Mouse (Mus musculus): ENCODE results near the gene Gpr37l1.

Gpr37l1 gene

GRCm38 (mm10) chr1:135146946-135147701 is 20.4 kb downstream of the Gpr37l1 start:
- DNase-seq, result peak; percentile 76

DNA sequence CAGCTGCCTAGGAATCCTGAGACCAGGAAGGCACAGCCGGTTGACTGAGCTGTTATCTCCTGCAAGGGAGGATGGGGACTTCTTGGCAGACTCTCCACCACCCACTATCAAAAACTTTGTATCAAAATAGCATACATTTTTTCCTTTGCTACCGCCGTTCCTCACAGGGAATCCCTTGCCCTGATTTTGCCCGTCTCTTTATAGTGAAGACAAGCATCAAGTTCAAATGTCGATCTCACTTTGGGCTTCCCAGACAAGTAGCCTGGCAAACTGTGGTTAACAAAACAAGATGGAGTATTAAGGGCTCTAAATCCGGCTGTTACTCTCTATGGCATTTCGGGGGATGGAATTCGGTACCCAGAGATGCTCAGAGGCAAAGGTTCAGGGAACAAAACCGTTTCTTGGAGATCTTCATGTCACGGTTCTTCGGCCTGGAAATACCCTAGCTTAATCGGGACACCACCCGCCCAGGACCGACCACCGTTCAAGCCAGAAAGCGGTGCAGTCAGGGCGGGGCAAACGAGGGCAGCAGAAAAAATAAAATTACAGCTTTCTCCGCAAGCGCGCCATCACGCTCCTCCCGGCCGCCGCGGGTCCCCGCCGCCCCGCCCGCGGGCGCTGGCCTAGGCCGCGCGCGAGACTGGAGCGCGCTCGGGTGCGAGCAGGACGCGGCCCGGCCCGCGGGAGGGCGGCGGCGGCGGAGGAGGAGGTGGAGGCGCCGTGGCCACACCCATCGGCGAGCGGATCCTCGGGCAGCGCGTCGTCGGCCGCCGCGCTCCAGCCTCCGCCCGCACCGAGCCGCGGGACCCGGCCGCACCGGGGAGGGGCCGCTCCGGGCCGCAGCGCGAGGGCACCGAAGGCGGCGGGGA is 21.2 kb downstream of the Gpr37l1 start, which contains the start of gene Arl8a:
TSS of gene Arl8a (plus strand) at position 748 of the 869 bp plus-strand sequence.
- peak; percentile 90 for DNase-seq

DNA sequence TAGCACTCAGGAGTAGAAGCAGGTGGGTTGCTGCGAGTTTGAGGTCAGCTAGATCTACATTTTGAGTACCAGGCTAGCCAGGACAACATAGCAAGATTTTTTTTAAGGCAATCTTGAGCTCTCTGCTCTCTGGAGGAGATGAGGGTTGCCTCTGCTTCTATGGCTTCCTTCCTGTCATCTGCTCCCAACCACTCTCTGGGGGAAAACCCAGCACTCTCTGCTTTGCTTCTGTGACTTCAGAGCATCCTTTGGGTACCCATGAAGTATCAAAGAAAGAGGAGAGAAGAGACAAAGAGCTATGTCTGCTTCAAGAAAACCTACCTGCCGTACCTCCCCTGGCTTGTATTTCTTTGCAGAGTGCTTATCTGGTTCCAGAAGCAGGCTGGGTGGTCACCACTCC is 23.5 kb downstream of the Gpr37l1 start:
- DNase-seq, result no peak

DNA sequence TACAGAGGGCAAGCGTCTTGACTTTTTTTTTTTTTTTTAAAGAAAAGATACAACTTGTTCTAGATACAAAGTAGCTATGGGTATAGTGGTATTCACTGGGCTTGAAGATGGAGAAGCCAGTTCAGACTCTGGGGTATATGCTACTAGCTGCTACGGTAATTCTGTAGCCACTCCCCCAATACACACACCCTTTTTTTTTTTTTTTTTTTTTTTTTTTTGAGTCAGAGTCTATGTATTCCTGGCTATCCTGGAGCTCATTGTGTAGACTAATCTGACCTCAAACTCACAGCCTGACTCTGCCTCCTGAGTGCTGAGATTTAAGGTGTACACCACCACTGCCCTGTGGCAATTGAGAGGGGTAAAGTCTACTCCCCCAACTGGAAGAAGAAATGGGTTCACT is 25.0 kb downstream of the Gpr37l1 start:
- no peak for DNase-seq

DNA sequence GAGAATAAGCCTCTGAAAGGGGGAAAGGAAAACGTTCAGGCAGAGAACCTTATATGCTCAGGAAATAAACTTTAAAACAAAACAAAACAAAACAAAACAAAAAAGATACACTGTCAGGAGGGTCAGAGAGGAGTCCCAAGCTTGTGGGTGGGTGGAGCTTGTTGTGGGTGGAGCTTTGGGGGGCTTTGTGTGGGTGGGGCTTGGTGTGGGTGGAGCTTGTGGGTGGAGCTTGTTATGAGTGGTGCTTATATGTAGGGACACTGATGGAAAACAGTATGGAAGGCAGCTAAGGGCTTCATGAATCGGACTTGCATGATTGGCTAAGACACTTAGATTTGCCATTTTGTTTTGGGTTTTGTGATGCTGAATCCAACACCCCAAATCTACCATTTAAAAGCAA is 27.6 kb downstream of the Gpr37l1 start:
- peak; percentile 43 for DNase-seq

DNA sequence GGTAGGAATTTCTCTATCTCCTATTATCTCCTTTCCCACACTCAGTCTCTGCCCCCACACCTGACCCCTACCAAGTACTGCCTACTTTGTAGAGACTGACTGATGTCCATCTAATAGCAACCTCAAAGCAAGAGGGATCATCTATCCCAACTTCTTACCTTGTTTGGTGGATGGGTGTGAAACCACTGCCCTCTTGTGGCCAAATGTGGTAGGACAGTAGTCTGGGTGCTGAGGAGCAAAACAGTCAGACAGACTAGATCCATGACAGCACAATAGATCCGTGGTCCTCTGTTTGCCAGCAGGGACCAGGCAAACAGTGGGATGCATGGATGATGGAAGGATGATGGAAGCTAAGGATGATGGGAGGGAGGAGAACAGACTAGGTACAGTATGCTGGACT is 31.0 kb downstream of the Gpr37l1 start:
- peak; percentile 81 for DNase-seq

DNA sequence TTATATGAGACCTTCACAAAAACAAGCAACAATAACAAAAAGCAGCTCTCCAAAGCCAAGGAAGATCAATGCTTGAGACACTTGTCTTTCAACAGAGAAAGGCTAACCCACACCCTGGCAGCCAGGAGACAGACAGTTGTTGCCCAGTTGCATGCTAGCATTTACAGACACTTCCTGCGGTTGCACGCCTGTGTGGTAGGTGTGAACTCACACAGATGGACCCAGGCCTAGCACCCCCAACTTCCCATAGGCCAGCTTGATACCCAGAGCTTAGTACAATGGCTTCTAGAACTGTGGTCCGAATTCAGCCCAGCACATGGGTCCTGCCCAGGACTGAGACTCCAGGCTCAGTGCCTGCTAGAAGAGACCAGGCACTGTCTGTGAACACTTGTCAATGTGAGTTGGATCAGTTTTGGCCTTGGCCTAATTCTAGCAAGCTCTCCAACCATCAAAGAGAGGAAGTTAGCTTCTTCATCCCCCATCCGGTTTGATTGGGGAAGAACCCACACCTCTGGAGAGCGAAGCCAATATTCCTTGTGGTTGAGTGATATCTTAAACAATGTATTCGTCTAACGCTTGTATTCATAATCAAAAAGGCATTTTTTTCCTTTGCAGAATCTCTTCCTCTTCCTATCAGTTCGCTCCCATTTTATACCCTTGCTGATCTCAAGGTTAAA is 32.2 kb downstream of the Gpr37l1 start:
- DNase-seq, result no peak

DNA sequence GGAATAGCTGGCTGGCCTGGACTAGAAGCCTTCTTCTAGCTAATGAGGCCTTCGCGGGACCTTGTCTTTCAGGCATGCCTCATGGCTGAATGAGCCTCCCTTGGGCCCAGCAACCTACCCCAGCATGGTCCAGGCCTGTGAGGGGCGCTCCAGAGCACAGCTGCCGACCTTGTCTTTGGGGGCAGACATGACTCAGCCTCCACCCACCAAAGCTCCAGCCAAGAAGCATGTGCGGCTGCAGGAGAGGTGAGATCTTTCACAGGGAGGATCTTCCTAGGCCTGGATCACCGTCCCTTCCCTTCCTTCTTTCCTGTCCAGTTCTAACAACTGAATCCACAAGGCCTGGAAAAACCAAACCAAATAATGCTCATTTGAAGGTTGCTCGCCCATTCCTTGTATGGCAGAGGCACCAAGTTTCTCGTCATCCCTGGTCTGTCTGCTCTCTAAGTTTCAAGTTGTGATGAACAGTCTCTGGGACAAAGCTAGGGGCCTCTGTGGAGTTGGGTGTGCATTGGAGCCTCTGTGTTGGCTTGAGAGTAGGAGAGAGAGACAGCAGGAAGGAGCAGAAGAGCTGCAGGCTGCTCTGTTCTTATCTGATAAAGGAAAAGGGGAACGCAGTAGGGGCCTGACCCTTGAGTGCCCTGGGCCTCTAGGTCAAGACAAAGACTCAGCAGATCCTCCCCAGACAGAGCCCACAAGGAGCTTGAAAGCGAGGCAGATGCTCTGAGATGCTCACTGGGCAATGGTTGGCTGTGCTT is 33.6 kb downstream of the Gpr37l1 start:
- DNase-seq, result peak; percentile 55

DNA sequence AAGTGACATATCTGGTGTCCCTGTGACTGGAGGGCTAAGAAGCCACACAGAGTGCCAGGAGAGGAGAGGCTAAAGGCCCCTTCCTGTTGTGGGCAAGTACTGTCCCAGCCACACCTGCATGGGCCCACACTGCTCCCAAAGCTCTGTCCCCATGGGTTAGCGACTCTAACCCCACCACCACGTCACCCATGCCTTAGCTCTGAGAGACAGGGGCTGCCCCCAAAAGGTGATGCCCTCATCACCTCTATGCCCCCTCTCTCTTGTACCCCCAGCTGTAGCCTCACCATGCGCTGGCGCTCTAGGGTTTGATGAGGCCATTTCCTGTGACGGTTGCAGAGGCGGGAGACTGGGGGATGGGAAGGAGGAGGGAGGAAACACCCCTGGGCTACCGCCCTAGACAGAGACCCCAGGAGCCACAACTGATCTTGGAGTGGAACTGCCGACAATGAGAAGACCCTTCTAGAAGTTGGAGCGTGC is 34.5 kb downstream of the Gpr37l1 start:
- peak; percentile 64 for DNase-seq

DNA sequence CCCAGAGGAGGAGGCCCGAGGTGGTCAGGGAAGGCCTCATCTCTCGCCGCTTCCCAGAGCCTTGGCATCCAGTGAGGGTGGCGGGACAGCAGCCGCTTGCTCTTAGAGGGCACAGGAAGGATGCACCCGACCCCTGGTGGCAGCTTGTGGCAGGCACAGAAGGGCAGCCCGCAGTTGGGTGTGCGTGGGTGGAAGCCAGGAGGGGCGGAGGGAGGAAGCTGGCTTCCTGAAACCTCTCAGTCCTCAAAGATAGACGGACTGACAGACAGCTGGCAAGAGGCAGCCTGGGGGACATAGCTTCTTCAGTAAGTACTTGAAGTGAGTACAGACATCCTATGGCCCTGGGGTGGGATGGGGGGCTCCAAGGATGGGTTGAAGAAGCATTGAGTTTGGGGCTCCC is 35.0 kb downstream of the Gpr37l1 start, which contains the start of gene Ptpn7:
TSS of gene Ptpn7 (plus strand) at position 228 of the 400 bp plus-strand sequence.
- peak; percentile 84 for DNase-seq

- no peak for DNase-seq
These were observed 35.9 kb downstream of the Gpr37l1 start for GRCm38 (mm10) chr1:135131560-135131959.

GRCm38 (mm10) chr1:135131034-135131433 is 36.4 kb downstream of the Gpr37l1 start:
- DNase-seq, result peak; percentile 63

GRCm38 (mm10) chr1:135130376-135131018 is 37.0 kb downstream of the Gpr37l1 start:
- DNase-seq, result no peak

DNA sequence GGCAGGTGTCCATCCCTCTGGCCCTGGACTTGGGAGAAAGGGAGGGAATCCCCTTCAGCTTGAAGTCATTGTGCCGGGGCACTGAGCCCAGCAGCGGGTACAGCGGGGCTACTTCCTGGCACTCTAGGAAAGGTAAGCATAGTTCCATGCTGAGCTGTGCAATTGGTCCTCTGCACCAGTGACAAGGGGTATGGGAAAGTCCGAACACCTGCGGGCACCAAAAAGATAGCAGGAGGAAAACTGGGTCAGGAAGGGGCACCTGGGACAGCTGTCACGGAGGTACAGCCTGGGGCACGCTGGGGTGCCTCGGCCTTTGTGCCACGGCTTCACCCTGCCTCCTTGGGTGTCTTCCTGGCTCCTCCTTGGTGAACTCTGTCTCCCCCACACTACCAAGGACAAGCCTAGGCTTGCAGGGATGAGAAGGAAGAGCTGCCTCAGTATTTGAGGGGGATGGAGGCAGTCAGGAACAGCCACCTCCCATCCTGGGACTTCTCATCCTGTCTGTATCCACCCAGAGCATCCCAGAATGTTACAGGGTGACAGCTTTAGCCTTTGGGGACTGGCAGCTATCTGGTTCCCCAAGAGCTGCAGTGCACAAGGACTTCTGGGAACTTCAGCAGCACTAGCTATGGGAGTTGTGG is 37.8 kb downstream of the Gpr37l1 start:
- DNase-seq, result no peak

DNA sequence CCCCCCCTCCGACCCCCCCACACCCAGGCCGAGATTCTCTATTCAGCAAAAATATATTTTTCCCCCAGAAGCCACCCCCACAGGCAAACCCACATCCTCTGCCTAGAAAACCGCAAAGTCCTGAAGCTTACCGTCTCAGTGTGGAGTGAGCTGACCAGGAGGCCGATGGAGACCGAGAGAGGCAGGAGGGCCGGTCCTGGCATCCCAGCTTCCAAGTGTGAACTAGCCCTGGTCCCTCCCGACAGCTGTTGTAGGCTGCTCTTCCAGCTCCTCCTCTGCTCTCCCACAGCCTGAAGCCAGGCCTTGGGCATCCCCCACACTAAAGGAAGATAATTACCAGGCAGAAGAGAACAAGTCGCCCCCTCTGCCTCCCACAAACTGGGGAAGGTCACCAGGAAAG is 38.5 kb downstream of the Gpr37l1 start:
- no peak for DNase-seq

DNA sequence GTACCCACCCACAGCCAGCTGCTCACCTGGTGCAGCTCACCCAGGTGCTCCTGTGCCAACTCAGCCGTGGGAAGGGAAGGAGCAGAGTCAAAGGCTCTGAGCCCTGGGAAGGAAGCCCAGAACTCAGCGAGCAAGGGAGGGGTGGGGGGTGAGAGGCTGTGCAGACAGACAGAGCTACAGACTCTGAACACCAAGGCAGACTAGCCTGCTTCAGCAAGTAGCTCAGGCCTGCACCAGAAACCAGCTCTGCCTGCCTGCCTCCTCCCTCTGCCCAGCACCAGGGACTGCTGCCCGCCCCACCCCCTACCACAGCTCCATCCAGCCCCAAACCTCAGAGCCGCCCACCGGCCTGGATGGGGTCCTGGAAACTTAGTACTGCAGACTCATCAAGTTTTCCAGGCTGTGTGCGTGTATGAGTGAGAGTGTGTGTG is 39.5 kb downstream of the Gpr37l1 start:
- DNase-seq, result peak; percentile 17

- peak; percentile 18 for DNase-seq
These were observed 40.9 kb downstream of the Gpr37l1 start for GRCm38 (mm10) chr1:135126443-135127027.

DNA sequence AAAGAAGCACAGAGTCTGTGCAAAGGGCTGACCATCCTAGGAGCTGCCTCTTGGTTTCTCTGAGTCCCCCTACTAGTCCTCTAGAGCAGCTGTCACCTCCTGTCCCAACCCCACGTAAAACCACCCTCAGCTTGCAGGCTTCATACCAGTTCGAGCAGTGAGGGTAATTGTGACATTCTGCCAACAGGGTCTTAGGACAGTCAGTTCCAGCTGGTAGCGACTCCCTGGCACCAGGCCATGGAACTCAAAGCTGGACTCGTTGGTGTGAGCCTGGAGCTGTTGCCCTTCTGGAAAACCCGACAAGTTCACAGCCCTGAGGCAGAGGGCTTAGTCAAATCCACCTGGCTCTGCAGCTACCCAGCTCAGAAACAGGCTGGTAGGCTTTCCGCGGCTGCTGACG is 41.5 kb downstream of the Gpr37l1 start:
- no peak for DNase-seq

- DNase-seq, result no peak
These were observed 42.7 kb downstream of the Gpr37l1 start for GRCm38 (mm10) chr1:135124573-135125363.

GRCm38 (mm10) chr1:135112661-135113060 is 54.8 kb downstream of the Gpr37l1 start:
- peak; percentile 45 for DNase-seq
